Mouse (Mus musculus) liver, embryonic 14.5 days (tissue): ENCODE measurements at regions not wholly inside any gene's neighbourhood (a gene's known extent, or its start where the extent isn't known, plus 50 kb on each side); places are given as distances from the start of the nearest gene placed in this dataset.
A peak's percentile ranks its signal among the peaks of the same experiment; 100 is the strongest.

Source experiments
- CTCF ChIP-seq: IDR thresholded peaks from 2 replicates; pipeline ENCODE4 v1.5.1; 2016; ENCODE audit warnings: antibody characterized with exemption, low read depth, control low read depth
- EP300 ChIP-seq: IDR thresholded peaks from 2 replicates; pipeline ENCODE4 v1.6.1; 2016; ENCODE audit warnings: antibody characterized with exemption, low read depth

DNA sequence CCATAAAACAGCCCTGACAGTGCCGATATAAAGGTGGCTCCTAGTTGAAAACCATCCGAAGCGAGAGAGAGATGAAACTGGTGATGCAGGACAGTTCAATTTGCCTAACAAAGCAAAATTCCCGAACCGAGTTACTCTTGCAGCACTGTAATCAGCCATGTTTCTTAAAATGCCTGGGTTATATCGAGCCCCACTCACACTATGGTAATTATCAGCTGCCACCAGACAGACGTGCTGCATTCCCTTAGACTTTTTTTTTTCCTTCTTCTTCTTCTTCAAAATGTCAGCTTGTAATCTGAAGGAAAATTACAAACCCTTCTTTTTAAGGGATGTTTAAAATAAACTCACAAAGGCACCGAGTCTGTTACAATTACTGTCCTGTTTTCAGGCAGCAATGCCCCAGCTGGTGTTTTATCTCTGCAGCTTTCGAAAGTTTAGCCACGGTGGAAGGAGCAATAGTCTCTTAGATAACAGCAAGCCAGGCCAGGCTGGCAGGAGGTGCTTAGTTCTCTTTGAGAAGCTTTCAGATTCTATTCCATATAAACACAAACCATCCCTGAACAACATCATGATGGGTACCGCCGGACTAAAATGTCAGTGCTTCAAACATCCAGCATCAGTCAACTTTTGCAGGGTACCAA, 289.4 kb upstream of the Atp2b1 start:
- TF ChIP-seq CTCF (no peak), EP300 (peak; percentile 90)
